Mouse (Mus musculus) liver, embryonic 14 days (tissue): ENCODE measurements around the gene Mis12. TPM values are rescaled to one million over a fixed set of nuclear protein-coding genes. Genes with fewer than 3 reads are reported as not detected.

Experiments used
- polyA plus RNA-seq: library from polyadenylated mRNA; depleted of rRNA; stranded (reverse); fragments of >200 nt; gene quantifications from 2 replicates; pipeline ENCODE4 v1.2.3, GENCODE M21; 2012; rRNA removed

The Mis12 gene
- 15.8 and 16.2 TPM in 2 replicates for polyA plus RNA-seq

GRCm38 (mm10) chr11:71019201-71020068, at the start of gene Mis12, which contains the start of gene Derl2:
Gene Mis12 (plus strand): TSS chr11:71019611.
Gene Derl2 (minus strand): TSS chr11:71019841.

GRCm38 (mm10) chr11:70969821-70970559, 49.4 kb upstream of the Mis12 start, which contains the start of the genes Nup88 and Rpain:
Gene Nup88 (minus strand): TSS chr11:70969973.
Gene Rpain (plus strand): TSS chr11:70970213.

GRCm38 (mm10) chr11:70982557-70983228, 36.7 kb upstream of the Mis12 start, which contains the start of gene C1qbp:
Gene C1qbp (minus strand): TSS chr11:70983026.

GRCm38 (mm10) chr11:71004316-71004773, 15.1 kb upstream of the Mis12 start, which contains the start of gene Dhx33:
Gene Dhx33 (minus strand): TSS chr11:71004437.

GRCm38 (mm10) chr11:71033163-71033761, 13.9 kb downstream of the Mis12 start, which contains the start of gene 6330403K07Rik:
Gene 6330403K07Rik (minus strand): TSS chr11:71033513.

Other genes with a start within 250 kb of the Mis12 start
- 0.17 and 0.24 TPM in 2 replicates for gene Scimp, start 207.0 kb upstream of the Mis12 start, polyA plus RNA-seq
- 4.3 and 4.5 TPM in 2 replicates for gene Rabep1, start 174.8 kb upstream of the Mis12 start, polyA plus RNA-seq
- gene Nup88, start 49.6 kb upstream of the Mis12 start, polyA plus RNA-seq, result 46.4 and 46.7 TPM in 2 replicates
- gene Rpain, start 49.4 kb upstream of the Mis12 start, polyA plus RNA-seq, result 57.4 and 61.6 TPM in 2 replicates
- 126 and 145 TPM in 2 replicates for gene C1qbp, start 36.6 kb upstream of the Mis12 start, polyA plus RNA-seq
- 5.3 and 6.8 TPM in 2 replicates for gene Dhx33, start 15.2 kb upstream of the Mis12 start, polyA plus RNA-seq
- 9.7 and 11.4 TPM in 2 replicates for gene Derl2, start 230 bp downstream of the Mis12 start, polyA plus RNA-seq
- gene 6330403K07Rik, start 13.9 kb downstream of the Mis12 start, polyA plus RNA-seq, result 1.3 and 2.1 TPM in 2 replicates
- 0.08 and 0.14 TPM in 2 replicates for gene Nlrp1a, start 125.1 kb downstream of the Mis12 start, polyA plus RNA-seq
- 0.09 and 0.15 TPM in 2 replicates for gene Nlrp1b, start 211.1 kb downstream of the Mis12 start, polyA plus RNA-seq